Mouse (Mus musculus): ENCODE measurements around the gene Ctbs.

DNA sequence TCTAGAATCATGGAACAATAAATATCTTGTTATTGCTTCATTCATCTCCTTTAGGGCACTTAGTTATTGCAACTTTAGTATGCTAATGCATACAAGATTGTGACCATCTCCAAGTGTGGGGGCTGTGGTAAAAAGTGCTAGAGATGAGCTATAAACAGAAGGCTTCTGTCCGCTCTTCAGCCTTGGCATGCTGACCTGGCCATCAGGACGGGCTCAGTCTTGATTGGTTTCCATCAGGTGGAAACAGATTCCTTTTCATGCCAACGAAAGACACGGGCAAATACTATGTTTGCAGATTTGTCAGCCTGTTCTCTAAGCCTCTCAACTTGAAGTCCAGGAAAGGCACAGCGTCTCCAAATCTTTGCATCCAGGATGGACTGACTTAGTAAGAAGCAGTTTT is 2.4 kb upstream of the Ctbs start:
- TF ChIP-seq MYOD1 (IDR thresholded peaks at IDR 0.05; ENCODE audit: control insufficient read depth, insufficient read length, low read depth) (no peak), CTCF (IDR thresholded peaks at IDR 0.05; ENCODE audit: control insufficient read depth, insufficient read depth, insufficient read length) (no peak), MAX (IDR thresholded peaks at IDR 0.05) (no peak), FOSL1 (IDR thresholded peaks at IDR 0.05; ENCODE audit: insufficient read depth, low read length, poor library complexity, severe bottlenecking) (no peak), USF1 (IDR thresholded peaks at IDR 0.05; ENCODE audit: low read depth) (no peak), MYOG (IDR thresholded peaks at IDR 0.05; ENCODE audit: control insufficient read depth, extremely low read depth, insufficient read length) (no peak), CEBPB (IDR thresholded peaks at IDR 0.05; ENCODE audit: low read depth) (no peak)

Data from C2C12 (cell line).